Mouse (Mus musculus) megakaryocyte, embryonic 14.5 days (primary cell): ENCODE results near the gene Sycp2.

ENCODE experiments used
- FLI1 ChIP-seq: IDR thresholded peaks from 2 replicates; pipeline ENCODE4 v1.6.1; 2012; ENCODE audit warnings: low read length, inconsistent platforms, mixed read lengths
- GATA1 ChIP-seq: IDR thresholded peaks from 3 replicates; pipeline ENCODE4 v1.6.1; 2012; ENCODE audit warnings: mixed read lengths, low read length, inconsistent platforms, borderline replicate concordance

DNA sequence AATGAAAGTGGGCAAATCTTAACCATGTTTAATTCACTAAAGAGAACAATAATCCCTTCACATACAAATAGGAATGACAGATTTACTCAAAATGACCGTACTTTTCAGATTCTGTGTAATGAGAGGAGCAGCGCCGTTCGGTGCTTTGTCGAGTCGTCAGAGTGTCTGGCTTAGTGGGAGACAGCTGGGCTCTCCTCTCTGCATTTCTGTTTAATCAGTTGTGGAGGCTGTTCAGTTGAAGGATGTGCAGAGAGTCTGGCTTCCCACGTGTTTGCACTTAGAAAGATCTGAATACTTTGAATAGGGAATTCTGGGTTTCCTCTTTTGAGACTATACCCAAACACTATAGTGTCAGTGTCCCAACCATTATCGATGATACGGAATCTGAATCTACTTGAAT lies 29.8 kb upstream of the Sycp2 start:
- no peak for TF ChIP-seq GATA1
- no peak for TF ChIP-seq FLI1
